In the genomic region with DNA sequence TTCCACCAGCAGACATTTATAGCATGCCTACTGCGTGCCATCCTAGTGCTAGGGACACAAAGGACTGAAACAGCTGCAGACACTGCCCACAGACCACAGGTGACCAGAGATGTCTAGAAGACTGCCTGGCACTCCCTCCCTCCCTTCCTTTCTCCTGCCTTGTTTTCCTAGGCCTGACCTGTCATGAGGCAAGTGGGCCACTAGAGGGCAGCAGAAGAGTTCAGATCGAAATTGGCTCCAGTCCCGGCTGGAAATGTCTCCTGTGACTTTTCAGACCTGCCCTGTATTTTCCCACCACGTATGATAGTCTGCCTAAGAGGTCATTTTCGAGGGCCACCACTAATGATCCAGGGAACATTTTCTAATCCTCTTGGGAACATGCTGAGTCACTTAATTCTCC, we compare ENCODE assay signal across 8 mouse cellular contexts. TPM values are rescaled to one million over a fixed set of nuclear protein-coding genes. Genes with fewer than 3 reads are reported as not detected.
DNase-seq lines count a peak whose midpoint lies in the region; ATAC-seq lines count a peak whose summit lies in the region.

No protein-coding gene starts in this region.

- ATAC-seq in frontal cortex, adult (ENCODE audit: low TSS enrichment), result peak; percentile 38; the same call in 1 of the 2 replicates
- ATAC-seq in hematopoietic stem cell, adult 5-6 weeks (replicated peaks in 1 of 2; ENCODE audit: insufficient read depth in 1 of 2, low FRiP score in 2 of 2, low TSS enrichment in 1 of 2, low read depth in 1 of 2, poor library complexity in 2 of 2, severe bottlenecking in 2 of 2), result peak; percentile 54 to 61; a peak in 3 of 4 replicates

- peak; percentile 69 for DNase-seq in Muller cell, postnatal 12 days (ENCODE audit: inconsistent ontology term)
- DNase-seq in cerebellum, adult 18-20 months, result peak; percentile 80 to 83
- peak; percentile 66 for DNase-seq in layer of hippocampus, adult 9-10 months (ENCODE audit: low spot score)
- peak; percentile 83 for DNase-seq in lung, postnatal 14 days
- peak; percentile 89 for DNase-seq in retina, postnatal 1 day
- DNase-seq in urinary bladder, postnatal 10 days (ENCODE audit: low spot score), result peak; percentile 40

RNA-seq across cellular contexts. Expression of gene Gm4353, which starts 47.6 kb away (rescaled TPM):
- 0.60 and 3.4 TPM in 2 replicates for total RNA-seq in hematopoietic stem cell, adult 5-6 weeks (2017)

Comparison
In these comparisons a context has a peak if more than half of its experiments do, and no peak if none do; other contexts are left out.
1. Peak in every context shown above with its lines: DNase-seq and ATAC-seq.